Mouse (Mus musculus): ENCODE results near the gene Aldh1a3. TPM values are rescaled to one million over a fixed set of nuclear protein-coding genes. Genes with fewer than 3 reads are reported as not detected.

Gene Aldh1a3
- total RNA-seq, 2 experiments from 2014 or later, result 0.87 to 1.2 TPM

GRCm38 (mm10) chr7:66342323-66342722 lies 85.0 kb downstream of the Aldh1a3 start:
- no peak for DNase-seq (ENCODE audit: low spot score)
- intact Hi-C loops (cut with DNase I), result loop anchor here (2.0 kb wide), 1 partner anchor 46 kb away; the partner anchor contains the start of gene Lrrk1

Small RNA genes within 50 kb of the gene (microRNA-seq; reads per million reads assigned to microRNA genes)
- not detected for gene Mir7057

Other genes starting within 250 kb of the Aldh1a3 start
- gene Gm10974, start 61.6 kb downstream of the Aldh1a3 start, total RNA-seq (2021), result not detected
- gene Lrrk1, start 39.2 kb downstream of the Aldh1a3 start, total RNA-seq (2021), result 10 to 100 TPM in 1 of 2 experiments, 1 to 10 TPM in 1; 9.9 to 10.5 TPM

Measured in heart, postnatal 25 days (tissue).